Mouse (Mus musculus) megakaryocyte, embryonic 14.5 days (primary cell): ENCODE measurements around the gene Izumo2.

Experiments
- FLI1 ChIP-seq: IDR thresholded peaks from 2 replicates; pipeline ENCODE4 v1.6.1; 2012; ENCODE audit warnings: low read length, inconsistent platforms, mixed read lengths
- GATA1 ChIP-seq: IDR thresholded peaks from 3 replicates; pipeline ENCODE4 v1.6.1; 2012; ENCODE audit warnings: mixed read lengths, low read length, inconsistent platforms, borderline replicate concordance

GRCm38 (mm10) chr7:44748101-44749044, 39.8 kb downstream of the Izumo2 start, which contains the start of gene Vrk3:
- TF ChIP-seq GATA1 (no peak), FLI1 (no peak)
